Mouse (Mus musculus) ES-Bruce4 (cell line): Measurements from ENCODE around the gene Gm18596.

Experiments
- CTCF ChIP-seq: IDR thresholded peaks from one replicate; pipeline ENCODE4 v1.8.1; 2011; ENCODE audit warnings: low read depth, low read length
- EP300 ChIP-seq: IDR thresholded peaks from 2 replicates; pipeline ENCODE4 v1.6.1; 2011; ENCODE audit warnings: low read depth, low read length; ENCODE audit not compliant: insufficient read depth
- POLR2A ChIP-seq: IDR thresholded peaks from one replicate; pipeline ENCODE4 v1.8.1; 2011; ENCODE audit warnings: low read length; ENCODE audit not compliant: insufficient read depth

GRCm38 (mm10) chr10:77729241-77729640 lies 13.2 kb downstream of the Gm18596 start:
- peak; percentile 93 for TF ChIP-seq CTCF
- TF ChIP-seq POLR2A = no peak
- no peak for TF ChIP-seq EP300
